Comparison of ENCODE assay signal across 20 mouse cellular contexts in genomic region chr10:17472536-17472935, GRCm38 (mm10).
A peak's percentile ranks its signal among the peaks of the same experiment; 100 is the strongest.
DNase-seq lines count a peak whose midpoint lies in the region; ATAC-seq lines count a peak whose summit lies in the region.
"Had no signal": no experiment of that assay in that cellular context is flagged by ENCODE, and none has a peak within 500 bp of the region (broad histone marks: within the 10 kb centered on the region; RNA-seq: fewer than 3 reads in every experiment).

No protein-coding gene starts in this region.

- no peaks in the 10 kb centered on the region for H3K27me3 ChIP-seq in heart, embryonic 12.5 days (replicated peaks)
- H3K27me3 ChIP-seq in kidney, embryonic 16.5 days (ENCODE audit: insufficient read depth, low read length) = no peaks in the 10 kb centered on the region
- no peaks in the 10 kb centered on the region for H3K27me3 ChIP-seq in liver, embryonic 12.5 days (replicated peaks)
- H3K27me3 ChIP-seq: forebrain, embryonic 13.5 days; hindbrain, embryonic 15.5 days; intestine, embryonic 15.5 days had no signal

- H3K4me1 ChIP-seq in heart, embryonic 12.5 days (replicated peaks) = peaks cover 17% of the 10 kb centered on the region
- H3K4me1 ChIP-seq in kidney, embryonic 16.5 days (ENCODE audit: insufficient read depth, low read length) = peaks cover 4% of the 10 kb centered on the region; the same call in 1 of the 2 replicates
- H3K4me1 ChIP-seq in liver, embryonic 12.5 days = no peaks in the 10 kb centered on the region
- H3K4me1 ChIP-seq: forebrain, embryonic 13.5 days; hindbrain, embryonic 15.5 days; intestine, embryonic 15.5 days had no signal

- DNase-seq in heart, postnatal 10 days = no peak
- DNase-seq in kidney, postnatal 10 days = no peak
- DNase-seq in embryo, embryonic 10.5 days (ENCODE audit: low spot score) = peak; percentile 63
- DNase-seq in adipocyte (ENCODE audit: low spot score) = no peak
- DNase-seq: adrenal gland, postnatal 36 days; cerebellum, adult 9-10 months; lung, adult 18-20 months; lung, postnatal 4 days; right cerebral cortex, postnatal 14 days; thymus, adult 2 months; thymus, postnatal 4 days had no signal

- no peak overlapping the region; the same call in 1 of the 2 replicates for H3K27ac ChIP-seq in heart, embryonic 12.5 days (ENCODE audit: poor library complexity, severe bottlenecking)
- H3K27ac ChIP-seq in kidney, embryonic 16.5 days (ENCODE audit: low read length) = no peak overlapping the region
- H3K27ac ChIP-seq in liver, embryonic 12.5 days = no peak overlapping the region
- H3K27ac ChIP-seq: forebrain, embryonic 13.5 days; hindbrain, embryonic 15.5 days; intestine, embryonic 15.5 days; stomach, postnatal 0 days had no signal

- no peaks in the 10 kb centered on the region for H3K36me3 ChIP-seq in heart, embryonic 12.5 days
- no peaks in the 10 kb centered on the region for H3K36me3 ChIP-seq in kidney, embryonic 16.5 days (ENCODE audit: insufficient read depth, low read length)
- H3K36me3 ChIP-seq in liver, embryonic 12.5 days = no peaks in the 10 kb centered on the region
- H3K36me3 ChIP-seq: hindbrain, embryonic 15.5 days; intestine, embryonic 15.5 days had no signal

- intact Hi-C loops in heart, postnatal 10 days (cut with DNase I) = no loop called here

- ATAC-seq in heart, embryonic 12.5 days (ENCODE audit: insufficient number of reproducible peaks, low FRiP score) = 0 out of 2 replicates have a peak, but pooled peaks have one; percentile 18
- ATAC-seq in kidney, embryonic 16.5 days (ENCODE audit: low FRiP score, low TSS enrichment) = 0 out of 2 replicates have a peak, but pooled peaks have one; percentile 15
- ATAC-seq in granulocyte monocyte progenitor cell, adult 5-6 weeks (replicated peaks; ENCODE audit: poor library complexity, severe bottlenecking) = 0 out of 2 replicates have a peak, but pooled peaks have one; percentile 22
- ATAC-seq in liver, embryonic 12.5 days = no peak
- ATAC-seq: forebrain, embryonic 13.5 days; intestine, embryonic 15.5 days; midbrain, embryonic 16.5 days had no signal

- H3K4me2 ChIP-seq in heart, embryonic 12.5 days = 0 out of 2 replicates have a peak overlapping the region, but pooled peaks have one; percentile 8
- H3K4me2 ChIP-seq in kidney, embryonic 16.5 days (replicated peaks; ENCODE audit: low read depth, low read length) = no peak overlapping the region
- no peak overlapping the region for H3K4me2 ChIP-seq in liver, embryonic 12.5 days
- H3K4me2 ChIP-seq: forebrain, embryonic 13.5 days; hindbrain, embryonic 15.5 days; intestine, embryonic 15.5 days had no signal

- H3K9ac ChIP-seq in heart, embryonic 12.5 days = no peak overlapping the region
- H3K9ac ChIP-seq in kidney, embryonic 16.5 days (replicated peaks; ENCODE audit: low read length) = no peak overlapping the region
- H3K9ac ChIP-seq in liver, embryonic 12.5 days = no peak overlapping the region
- H3K9ac ChIP-seq: forebrain, embryonic 13.5 days; hindbrain, embryonic 15.5 days; intestine, embryonic 15.5 days had no signal

- H3K4me3 ChIP-seq in heart, embryonic 12.5 days = no peak overlapping the region
- H3K4me3 ChIP-seq in kidney, embryonic 16.5 days (ENCODE audit: low read length) = no peak overlapping the region
- H3K4me3 ChIP-seq in liver, embryonic 12.5 days = no peak overlapping the region
- H3K4me3 ChIP-seq: forebrain, embryonic 13.5 days; hindbrain, embryonic 15.5 days; intestine, embryonic 15.5 days had no signal

- H3K9me3 ChIP-seq in heart, embryonic 12.5 days (replicated peaks) = no peaks in the 10 kb centered on the region
- no peaks in the 10 kb centered on the region for H3K9me3 ChIP-seq in kidney, embryonic 16.5 days (ENCODE audit: low read length)
- no peaks in the 10 kb centered on the region for H3K9me3 ChIP-seq in liver, embryonic 12.5 days (replicated peaks)
- H3K9me3 ChIP-seq: forebrain, embryonic 13.5 days; hindbrain, embryonic 15.5 days; intestine, embryonic 15.5 days had no signal

- WGBS in heart, embryonic 12.5 days = 16% methylated on average over 5 of the region's 5 CpGs
- 35% methylated on average over 5 of the region's 5 CpGs for WGBS in kidney, embryonic 16.5 days
- WGBS in liver, embryonic 12.5 days (ENCODE audit: insufficient replicate concordance) = 61% methylated on average over 5 of the region's 5 CpGs
